Mouse (Mus musculus) liver, embryonic 13.5 days (tissue): ENCODE data around the gene Zfp87. TPM values are rescaled to one million over a fixed set of nuclear protein-coding genes. Genes with fewer than 3 reads are reported as not detected.

Experiments
- ATAC-seq: fragments of 200-750 bp; cut with Nextera tagmentation; 2 replicates; pipeline ENCODE4 v1.8.0; 2017; ENCODE audit warnings: low read depth, mild to moderate bottlenecking, moderate number of reproducible peaks, moderate library complexity
- DNase-seq: peaks from one replicate; pipeline ENCODE4 v3.0.0; 2022
- H3K27ac ChIP-seq: fragments of 300-500 bp; sonication (generic); 2 replicates; pipeline ENCODE4 v1.5.1; 2015; ENCODE audit warnings: moderate library complexity, mild to moderate bottlenecking, inconsistent platforms
- H3K27me3 ChIP-seq: fragments of 300-500 bp; sonication (generic); 2 replicates; pipeline ENCODE4 v1.6.1; 2015; ENCODE audit warnings: mild to moderate bottlenecking, inconsistent platforms
- H3K36me3 ChIP-seq: fragments of 300-500 bp; sonication (generic); 2 replicates; pipeline ENCODE4 v1.6.1; 2015; ENCODE audit warnings: mild to moderate bottlenecking, inconsistent platforms
- H3K4me1 ChIP-seq: fragments of 300-500 bp; sonication (generic); replicated peaks from 2 replicates; pipeline ENCODE4 v1.6.1; 2015; ENCODE audit warnings: inconsistent platforms
- H3K4me2 ChIP-seq: fragments of 300-500 bp; sonication (generic); 2 replicates; pipeline ENCODE4 v1.6.1; 2015; ENCODE audit warnings: inconsistent platforms, mild to moderate bottlenecking, moderate library complexity
- H3K4me3 ChIP-seq: fragments of 300-500 bp; sonication (generic); replicated peaks from 2 replicates; pipeline ENCODE4 v1.5.1; 2015; ENCODE audit warnings: mild to moderate bottlenecking, inconsistent platforms
- H3K9ac ChIP-seq: fragments of 300-500 bp; sonication (generic); 2 replicates; pipeline ENCODE4 v1.6.1; 2015; ENCODE audit warnings: mild to moderate bottlenecking, inconsistent platforms
- H3K9me3 ChIP-seq: fragments of 300-500 bp; sonication (generic); replicated peaks from 2 replicates; pipeline ENCODE4 v1.6.1; 2016; ENCODE audit warnings: inconsistent platforms
- WGBS: fragments of 180-500 bp; shearing (Covaris S2); methylation state at CpG from one replicate; pipeline ENCODE4 v1.1.7; 2015; ENCODE audit not compliant: insufficient replicate concordance; 5-methylcytosine and 5-hydroxymethylcytosine counted together
- polyA plus RNA-seq: library from polyadenylated mRNA; unstranded; fragments of >200 nt; fragmentation: Nextera tagmentation; extraction: Ambion mirVana; gene quantifications from 2 replicates; pipeline ENCODE4 v1.2.1, GENCODE M21; 2015

Gene Zfp87
- polyA plus RNA-seq = 8.4 and 9.1 TPM in 2 replicates

- Histone ChIP-seq H3K9ac (peak within 1 kb of the TSS; percentile 76), H3K27ac (peak within 1 kb of the TSS; percentile 72), H3K4me2 (peak within 1 kb of the TSS; percentile 89), H3K4me1 (peaks cover 25% of the 10 kb centered on the region), H3K9me3 (no peaks in the 10 kb centered on the region), H3K4me3 (peak within 1 kb of the TSS; percentile 74), H3K36me3 (peaks cover 2% of the 10 kb centered on the region), H3K27me3 (no peaks in the 10 kb centered on the region)
- under 1% methylated on average over 27 of the region's 27 CpGs for WGBS
- peak; percentile 86 for DNase-seq
- peak; percentile 99 for ATAC-seq
Observed at GRCm38 (mm10) chr13:67525753-67526410, at the start of gene Zfp87, which contains the start of gene Gm26965. Gene Zfp87, minus strand, starts transcription at chr13:67526177. Gene Gm26965, minus strand, starts transcription at chr13:67526151.

DNA sequence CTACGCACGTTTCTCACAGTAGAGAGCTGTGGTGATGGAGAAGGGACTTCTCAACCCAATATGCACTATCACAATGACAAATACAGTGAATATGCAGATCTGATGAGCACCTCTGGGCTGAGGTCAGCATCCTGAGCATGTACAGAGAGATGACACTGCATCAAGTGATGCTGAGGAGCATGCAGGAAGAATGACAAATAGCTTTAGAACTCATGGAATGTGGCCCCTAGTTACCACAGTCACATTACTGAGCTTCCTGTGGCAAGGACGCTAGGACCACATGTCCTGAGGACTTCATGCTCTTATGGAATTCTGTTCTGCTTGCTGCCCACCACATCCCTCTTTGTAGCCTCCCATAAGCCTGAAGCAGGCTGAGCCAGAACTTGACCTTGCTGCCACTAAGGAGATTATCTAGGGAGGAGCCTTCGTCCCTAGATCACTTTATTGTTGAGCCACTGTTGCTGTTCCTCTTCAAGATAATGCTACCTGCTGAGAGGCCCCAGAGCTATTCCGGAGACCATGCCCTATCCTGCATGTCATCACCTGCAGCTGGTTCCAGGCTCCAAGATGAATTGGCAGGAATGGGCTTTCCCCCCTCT lies 46.7 kb upstream of the Zfp87 start:
- ATAC-seq = no peak
- Histone ChIP-seq H3K4me3 (no peak overlapping the region), H3K4me1 (no peaks in the 10 kb centered on the region), H3K9ac (no peak overlapping the region), H3K9me3 (no peaks in the 10 kb centered on the region), H3K27me3 (no peaks in the 10 kb centered on the region), H3K36me3 (no peaks in the 10 kb centered on the region), H3K27ac (no peak overlapping the region), H3K4me2 (no peak overlapping the region)
- DNase-seq = no peak
- WGBS = 56% methylated on average over 5 of the region's 5 CpGs

- 65% methylated on average over 4 of the region's 4 CpGs for WGBS
- no peak for DNase-seq
- Histone ChIP-seq H3K27me3 (0 out of 2 replicates have a peak, but pooled peaks cover 3% of the 10 kb centered on the region), H3K36me3 (no peaks in the 10 kb centered on the region), H3K4me3 (peak within 1 kb of the TSS; percentile 82), H3K9me3 (no peaks in the 10 kb centered on the region), H3K9ac (peak within 1 kb of the TSS; percentile 86), H3K4me2 (peak within 1 kb of the TSS; percentile 78), H3K4me1 (peaks cover 22% of the 10 kb centered on the region), H3K27ac (peak within 1 kb of the TSS; percentile 85)
- no peak for ATAC-seq
Observed at GRCm38 (mm10) chr13:67553730-67554129, 27.8 kb upstream of the Zfp87 start, which contains the start of gene Zfp748. Gene Zfp748, minus strand, starts transcription at chr13:67553830.

DNA sequence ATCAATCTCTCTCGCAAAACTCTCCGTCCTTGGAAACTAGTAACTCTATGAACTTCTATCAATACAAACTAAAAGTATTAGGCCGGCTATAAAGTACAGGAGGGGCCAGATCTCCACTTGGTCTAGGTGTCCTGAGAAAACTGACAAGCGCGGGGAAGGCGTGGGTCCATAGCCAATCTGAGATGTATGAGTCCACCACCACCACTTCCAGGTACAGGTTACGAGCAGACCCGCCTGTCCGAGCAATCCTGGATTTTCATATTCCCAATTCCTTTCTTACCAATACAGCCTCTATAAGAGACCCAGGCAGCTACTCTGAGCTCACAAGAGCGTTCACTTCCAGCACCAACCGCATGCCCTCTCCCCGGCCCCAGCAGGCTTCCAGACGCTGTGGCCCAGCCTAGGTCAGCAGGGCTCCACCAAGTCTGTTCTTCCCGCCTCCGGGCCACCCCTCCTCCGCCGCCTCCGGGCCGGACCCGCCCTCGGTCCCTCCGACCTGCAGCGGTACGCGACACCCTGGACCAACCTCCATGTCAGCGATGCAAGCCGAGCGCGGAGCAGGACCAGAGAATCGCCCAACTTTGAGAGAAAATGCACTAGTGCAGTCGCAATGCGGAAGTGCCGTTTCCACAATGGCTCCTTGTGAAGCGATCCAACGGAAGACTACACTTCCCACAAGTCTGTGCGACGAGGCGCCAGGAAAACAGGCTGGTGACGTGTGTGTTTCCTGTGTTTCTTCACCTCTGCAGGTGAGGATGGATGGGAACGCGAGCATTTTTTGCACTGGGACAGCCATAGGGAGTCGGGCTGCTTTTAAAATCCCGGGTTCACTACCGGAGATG lies 26.7 kb upstream of the Zfp87 start:
- Histone ChIP-seq H3K4me1 (peaks cover 22% of the 10 kb centered on the region), H3K27me3 (0 out of 2 replicates have a peak, but pooled peaks cover 3% of the 10 kb centered on the region), H3K36me3 (no peaks in the 10 kb centered on the region), H3K9me3 (no peaks in the 10 kb centered on the region), H3K4me3 (peak overlapping the region; percentile 82), H3K9ac (peak overlapping the region; percentile 86), H3K4me2 (peak overlapping the region; percentile 78), H3K27ac (peak overlapping the region; percentile 85)
- DNase-seq = peak; percentile 72
- peak; percentile 97 for ATAC-seq
- under 1% methylated on average over 44 of the region's 44 CpGs for WGBS

DNA sequence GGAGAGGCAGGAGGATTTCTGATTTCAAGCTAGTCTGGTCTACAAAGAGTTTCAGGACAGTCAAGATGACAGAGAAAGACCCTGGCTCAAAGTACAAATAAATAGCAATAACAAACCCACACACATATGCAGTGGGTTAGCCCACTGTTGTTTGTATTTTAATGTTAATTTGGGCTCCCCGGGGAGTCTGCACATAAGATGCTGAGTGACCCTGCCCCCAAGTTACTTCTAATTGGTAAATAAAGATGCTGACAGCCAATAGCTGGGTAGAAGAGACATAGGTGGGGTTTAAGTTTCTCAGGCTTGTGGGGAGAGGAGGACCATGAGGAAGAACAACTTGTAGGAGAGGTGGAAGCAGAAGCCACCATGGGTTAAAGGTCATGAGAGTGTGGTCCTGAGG lies 20.0 kb upstream of the Zfp87 start:
- no peak overlapping the region for H3K27ac ChIP-seq
- H3K4me2 ChIP-seq = no peak overlapping the region
- H3K27me3 ChIP-seq = no peaks in the 10 kb centered on the region

GRCm38 (mm10) chr13:67527049-67527730 lies 1.2 kb upstream of the Zfp87 start:
- 54% methylated on average over 3 of the region's 3 CpGs for WGBS
- Histone ChIP-seq H3K27ac (no peak overlapping the region), H3K4me2 (no peak overlapping the region), H3K36me3 (no peaks in the 10 kb centered on the region), H3K4me1 (peaks cover 25% of the 10 kb centered on the region), H3K4me3 (no peak overlapping the region), H3K27me3 (no peaks in the 10 kb centered on the region), H3K9me3 (no peaks in the 10 kb centered on the region), H3K9ac (no peak overlapping the region)
- ATAC-seq = no peak
- DNase-seq = no peak

More for the DNA sequence above, 20.0 kb upstream of the Zfp87 start:
- Histone ChIP-seq H3K9ac (no peak overlapping the region), H3K4me3 (no peak overlapping the region), H3K36me3 (peaks cover 46% of the 10 kb centered on the region), H3K4me1 (0 out of 2 replicates have a peak, but pooled peaks cover 2% of the 10 kb centered on the region), H3K9me3 (0 out of 2 replicates have a peak, but pooled peaks cover 4% of the 10 kb centered on the region)
- DNase-seq (no peak), ATAC-seq (no peak)
- 72% methylated on average over 1 of the region's 1 CpGs for WGBS

DNA sequence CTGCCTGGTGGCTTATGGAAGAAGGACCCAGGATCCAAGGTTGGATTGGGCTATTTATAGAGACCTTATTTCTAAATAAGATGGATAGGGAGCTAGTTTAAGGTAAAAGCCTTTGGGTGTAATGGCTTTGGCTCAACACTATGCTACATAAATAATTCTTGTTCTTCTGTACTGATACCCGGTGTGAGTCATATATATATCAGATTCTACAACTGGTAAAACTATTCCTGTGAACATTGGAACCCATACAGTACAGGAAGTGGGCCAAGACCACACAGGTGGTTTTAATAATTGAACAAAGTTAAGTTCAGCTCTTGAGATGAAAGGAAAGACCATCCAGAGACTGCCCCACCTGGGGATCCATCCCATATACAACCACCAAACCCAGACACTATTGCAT lies 25.1 kb downstream of the Zfp87 start:
- WGBS = 66% methylated on average over 1 of the region's 1 CpGs
- peak overlapping the region; percentile 72; the same call in 1 of the 2 replicates for H3K4me3 ChIP-seq
- H3K27ac ChIP-seq = no peak overlapping the region
- DNase-seq (no peak), ATAC-seq (no peak)
- H3K36me3 ChIP-seq = no peaks in the 10 kb centered on the region
- H3K4me2 ChIP-seq = no peak overlapping the region; the same call in 1 of the 2 replicates
- H3K9me3 ChIP-seq = no peaks in the 10 kb centered on the region
- no peaks in the 10 kb centered on the region for H3K27me3 ChIP-seq
- H3K4me1 ChIP-seq = peaks cover 12% of the 10 kb centered on the region
- H3K9ac ChIP-seq = no peak overlapping the region

- DNase-seq (peak; percentile 69), ATAC-seq (peak; percentile 93)
- no peaks in the 10 kb centered on the region for H3K27me3 ChIP-seq
- H3K9ac ChIP-seq = peak within 1 kb of the TSS; percentile 76
- H3K36me3 ChIP-seq = 0 out of 2 replicates have a peak, but pooled peaks cover 2% of the 10 kb centered on the region
- H3K9me3 ChIP-seq = no peaks in the 10 kb centered on the region
- H3K4me2 ChIP-seq = peak within 1 kb of the TSS; percentile 78
- WGBS = under 1% methylated on average over 22 of the region's 22 CpGs
- peak within 1 kb of the TSS; percentile 53; the same call in 1 of the 2 replicates for H3K27ac ChIP-seq
- H3K4me3 ChIP-seq = peak within 1 kb of the TSS; percentile 72
- H3K4me1 ChIP-seq = peaks cover 12% of the 10 kb centered on the region
Observed at GRCm38 (mm10) chr13:67500084-67500719, 25.8 kb downstream of the Zfp87 start, which contains the start of gene Zfp58. Gene Zfp58, minus strand, starts transcription at chr13:67500555.

DNA sequence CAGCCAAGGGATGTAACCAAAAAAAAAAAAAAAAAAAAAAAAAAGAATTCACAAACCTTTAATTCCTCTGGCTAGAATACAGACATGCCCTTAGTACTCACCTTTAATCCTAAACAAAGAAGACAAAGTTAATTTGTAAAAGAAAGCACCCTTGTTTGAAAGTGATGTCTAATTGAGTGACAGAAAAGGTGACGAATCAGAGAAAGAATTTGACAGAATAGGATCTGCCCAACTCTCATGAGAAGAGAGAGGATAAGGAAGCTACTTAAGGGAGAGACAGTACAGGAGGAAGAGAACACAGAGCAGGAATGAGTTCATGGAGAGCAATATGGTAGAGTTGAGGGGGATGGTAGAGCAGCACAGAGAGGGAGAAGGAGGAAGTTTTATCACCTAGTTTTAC lies 30.3 kb downstream of the Zfp87 start:
- H3K27ac ChIP-seq = no peak overlapping the region
- no peak overlapping the region for H3K4me3 ChIP-seq
- H3K4me1 ChIP-seq = peaks cover 12% of the 10 kb centered on the region
- WGBS = 65% methylated on average over 1 of the region's 1 CpGs
- ATAC-seq = no peak
- no peaks in the 10 kb centered on the region for H3K27me3 ChIP-seq
- H3K9ac ChIP-seq = no peak overlapping the region
- DNase-seq = no peak
- peaks cover 30% of the 10 kb centered on the region for H3K36me3 ChIP-seq
- 0 out of 2 replicates have a peak, but pooled peaks cover 8% of the 10 kb centered on the region for H3K9me3 ChIP-seq
- H3K4me2 ChIP-seq = no peak overlapping the region

GRCm38 (mm10) chr13:67484424-67484811 lies 41.6 kb downstream of the Zfp87 start:
- Histone ChIP-seq H3K36me3 (no peaks in the 10 kb centered on the region), H3K27me3 (no peaks in the 10 kb centered on the region), H3K4me1 (peaks cover 21% of the 10 kb centered on the region), H3K27ac (peak overlapping the region; percentile 41; the same call in 1 of the 2 replicates), H3K4me3 (peak overlapping the region; percentile 75), H3K9me3 (no peaks in the 10 kb centered on the region), H3K9ac (peak overlapping the region; percentile 79), H3K4me2 (peak overlapping the region; percentile 76)
- DNase-seq (no peak), ATAC-seq (peak; percentile 22; the same call in 1 of the 2 replicates)
- 27% methylated on average over 8 of the region's 8 CpGs for WGBS
